Comparison of ENCODE assay signal across 19 mouse cellular contexts in genomic region chr5:85612606-85613005, GRCm38 (mm10).
DNase-seq lines count a peak whose midpoint lies in the region; ATAC-seq and TF ChIP-seq lines count a peak whose summit lies in the region.
"Had no signal": no experiment of that assay in that cellular context is flagged by ENCODE, and none has a peak within 500 bp of the region (broad histone marks: within the 10 kb centered on the region; RNA-seq: fewer than 3 reads in every experiment).

No protein-coding gene starts in this region.

- intact Hi-C loops in gastrocnemius, postnatal 36 days (cut with DNase I): no loop called here
- intact Hi-C loops in left cerebral cortex, postnatal 10 days (cut with DNase I): no loop called here

- H3K4me1 ChIP-seq in intestine, embryonic 16.5 days (ENCODE audit: control insufficient read depth, insufficient read depth, low read length): no peaks in the 10 kb centered on the region
- H3K4me1 ChIP-seq in lung, adult 2 months (ENCODE audit: control insufficient read depth, insufficient read depth, low read length): no peaks in the 10 kb centered on the region
- H3K4me1 ChIP-seq: forebrain, embryonic 12.5 days; heart, embryonic 13.5 days; kidney, embryonic 15.5 days had no signal

- H3K9ac ChIP-seq in intestine, embryonic 16.5 days (ENCODE audit: low read depth, low read length): no peak overlapping the region
- H3K9ac ChIP-seq: forebrain, embryonic 12.5 days; heart, embryonic 13.5 days; kidney, embryonic 15.5 days; midbrain, embryonic 13.5 days had no signal

- no peak for TF ChIP-seq CTCF in lung, adult 2 months (IDR thresholded peaks at IDR 0.05; ENCODE audit: insufficient read depth, low read length)

- 61% methylated on average over 4 of the region's 4 CpGs for WGBS in intestine, embryonic 16.5 days
- 63% methylated on average over 4 of the region's 4 CpGs for WGBS in lung, adult 2 months

- TF ChIP-seq POLR2A in lung, adult 2 months (IDR thresholded peaks at IDR 0.05; ENCODE audit: borderline replicate concordance, extremely low read depth, low read depth, low read length): no peak

- H3K4me2 ChIP-seq in intestine, embryonic 16.5 days (ENCODE audit: low read depth, low read length): no peak overlapping the region
- H3K4me2 ChIP-seq: forebrain, embryonic 12.5 days; heart, embryonic 13.5 days; kidney, embryonic 15.5 days; midbrain, embryonic 13.5 days had no signal

- peak; percentile 59 for DNase-seq in brain, adult 2 months (ENCODE audit: low read depth, low spot score)
- peak; percentile 4 for DNase-seq in lung, adult 2 months
- DNase-seq in lung, postnatal 36 days: peak; percentile 58
- DNase-seq in gastrocnemius, postnatal 36 days: no peak
- no peak for DNase-seq in left cerebral cortex, postnatal 10 days (ENCODE audit: extremely low spot score in 1 of 2, low spot score in 2 of 2)
- no peak for DNase-seq in kidney, adult 9 months
- DNase-seq: cerebellum, postnatal 10 days; embryo, embryonic 11 days; heart, postnatal 4 days; left cerebral cortex, postnatal 4 days; retina, postnatal 1 day had no signal

- H3K4me3 ChIP-seq in intestine, embryonic 16.5 days (ENCODE audit: low read length): no peak overlapping the region
- no peak overlapping the region for H3K4me3 ChIP-seq in lung, adult 2 months (replicated peaks; ENCODE audit: extremely low read depth, low read depth, low read length)
- H3K4me3 ChIP-seq: forebrain, embryonic 12.5 days; heart, embryonic 13.5 days; kidney, embryonic 15.5 days; midbrain, embryonic 13.5 days; myocyte had no signal

- ATAC-seq in intestine, embryonic 16.5 days: peak; percentile 50; the same call in 1 of the 2 replicates
- ATAC-seq: CD4-positive, CD25-positive, alpha-beta regulatory T cell, adult 4 months; hindbrain, embryonic 16.5 days; midbrain, embryonic 13.5 days had no signal

- no peaks in the 10 kb centered on the region for H3K9me3 ChIP-seq in intestine, embryonic 16.5 days (ENCODE audit: control insufficient read depth, low read length)
- H3K9me3 ChIP-seq: forebrain, embryonic 12.5 days; heart, embryonic 13.5 days; kidney, embryonic 15.5 days; midbrain, embryonic 13.5 days had no signal

- no peak overlapping the region for H3K27ac ChIP-seq in intestine, embryonic 16.5 days (ENCODE audit: low read length)
- H3K27ac ChIP-seq: forebrain, embryonic 12.5 days; heart, embryonic 13.5 days; kidney, embryonic 15.5 days; midbrain, embryonic 13.5 days had no signal

- no peaks in the 10 kb centered on the region for H3K27me3 ChIP-seq in intestine, embryonic 16.5 days (replicated peaks; ENCODE audit: control insufficient read depth, insufficient read depth, low read length)
- H3K27me3 ChIP-seq: forebrain, embryonic 12.5 days; heart, embryonic 13.5 days; kidney, embryonic 15.5 days; midbrain, embryonic 13.5 days had no signal

- no peaks in the 10 kb centered on the region for H3K36me3 ChIP-seq in intestine, embryonic 16.5 days (ENCODE audit: control insufficient read depth, insufficient read depth, low read length)
- H3K36me3 ChIP-seq: forebrain, embryonic 12.5 days; heart, embryonic 13.5 days; kidney, embryonic 15.5 days; midbrain, embryonic 13.5 days had no signal

Comparison
In these comparisons a context has a peak if more than half of its experiments do, and no peak if none do; other contexts are left out.
1. DNase-seq: peak in brain, adult 2 months (single experiment), lung, adult 2 months (single experiment) and lung, postnatal 36 days (single experiment); none in gastrocnemius, postnatal 36 days (0 of 2), left cerebral cortex, postnatal 10 days (0 of 2) and kidney, adult 9 months (single experiment).